Mouse (Mus musculus) kidney, postnatal 14 days (tissue): ENCODE results near the gene Tmc7.

Experiments used
- DNase-seq: peaks from one replicate; pipeline ENCODE4 v3.0.0; 2022; ENCODE audit warnings: mixed read lengths

Gene Tmc7

DNA sequence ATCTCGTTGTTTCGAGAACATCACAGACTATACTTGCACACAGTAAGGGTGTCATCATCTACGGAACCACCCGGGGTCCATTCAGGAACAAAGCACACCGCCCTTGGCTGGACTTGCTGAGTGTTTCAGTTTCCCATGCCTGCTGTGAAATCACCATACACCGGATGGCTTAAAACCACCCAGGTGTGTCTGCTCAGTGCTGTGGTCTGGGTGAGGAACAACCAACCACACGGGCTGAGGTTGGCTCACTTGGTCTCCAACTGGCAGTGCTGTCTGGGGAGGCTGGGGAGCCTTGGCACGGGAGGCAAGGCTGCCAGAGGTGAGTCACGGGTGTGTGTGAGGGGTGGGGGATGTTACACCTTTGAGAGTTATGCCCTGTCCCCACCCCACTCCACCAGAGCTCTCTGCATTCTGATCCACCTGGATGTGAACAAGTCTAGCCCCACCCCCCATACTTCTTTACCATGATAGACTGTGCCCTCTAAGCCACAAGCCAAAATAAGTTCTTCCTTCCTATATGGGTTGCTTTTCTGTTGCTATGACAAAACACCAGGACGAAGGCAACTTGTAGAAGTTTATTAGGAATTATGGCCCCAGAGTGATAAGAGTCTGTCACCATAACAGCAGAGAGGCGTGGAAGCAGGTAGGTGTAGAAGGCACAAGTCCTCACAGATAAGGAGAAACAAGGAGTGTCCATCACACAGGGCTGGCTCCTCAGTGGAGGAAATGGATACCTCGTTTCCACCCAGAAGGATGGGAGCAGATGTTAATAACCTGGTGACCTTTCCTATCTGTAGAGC, 85.4 kb downstream of the Tmc7 start:
- DNase-seq = no peak

DNA sequence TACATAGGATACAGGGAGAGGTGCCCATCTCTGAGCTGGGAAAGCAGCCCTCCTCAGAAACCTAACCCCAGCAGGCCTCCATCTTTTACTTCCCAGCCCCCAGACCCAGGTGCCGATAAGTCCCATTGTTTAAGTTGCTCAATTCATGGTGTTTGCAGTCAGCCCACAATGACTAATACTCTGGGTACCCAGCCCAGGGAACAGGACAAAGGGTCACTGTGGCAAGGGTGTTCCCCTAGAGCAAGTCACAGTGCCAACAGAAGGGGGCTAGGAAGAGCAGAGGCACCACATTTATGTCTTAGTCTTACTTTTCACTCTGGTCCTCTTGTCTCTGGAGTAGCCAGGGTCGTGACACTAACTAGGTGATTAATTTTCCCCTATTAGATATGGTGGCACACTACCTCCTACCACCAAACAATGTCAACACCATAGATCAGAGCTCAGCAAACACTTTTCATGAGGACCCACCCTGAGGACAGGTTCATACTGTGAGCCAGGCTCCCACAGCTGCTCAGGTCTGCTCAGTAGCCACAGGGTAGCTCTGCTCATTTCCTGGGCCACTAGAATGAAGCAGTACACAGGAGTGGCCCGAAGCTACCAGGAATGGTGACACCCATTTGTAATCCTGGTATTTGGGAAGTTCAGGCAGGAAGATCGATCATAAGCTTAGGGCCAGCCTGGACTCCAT, 89.5 kb downstream of the Tmc7 start:
- DNase-seq = no peak

DNA sequence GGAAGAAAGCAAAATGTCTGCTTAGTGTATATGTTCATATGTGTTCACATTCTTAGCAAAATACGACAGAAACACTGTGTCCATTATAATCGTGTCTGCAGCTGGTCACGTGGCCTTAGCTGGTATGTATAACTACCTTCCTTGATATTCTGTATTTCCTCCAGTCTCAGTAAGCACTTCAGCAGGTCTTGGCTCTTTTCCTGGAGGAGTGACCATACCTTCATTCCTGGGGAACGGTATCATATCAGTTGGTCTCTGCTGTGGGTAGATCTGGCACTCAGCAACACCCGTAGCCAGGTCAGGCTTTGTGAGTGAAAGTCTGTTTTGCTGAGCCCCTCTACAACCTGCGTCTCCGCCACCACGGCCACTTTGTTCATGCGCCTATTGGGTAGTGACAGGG, 90.6 kb downstream of the Tmc7 start:
- DNase-seq = no peak

DNA sequence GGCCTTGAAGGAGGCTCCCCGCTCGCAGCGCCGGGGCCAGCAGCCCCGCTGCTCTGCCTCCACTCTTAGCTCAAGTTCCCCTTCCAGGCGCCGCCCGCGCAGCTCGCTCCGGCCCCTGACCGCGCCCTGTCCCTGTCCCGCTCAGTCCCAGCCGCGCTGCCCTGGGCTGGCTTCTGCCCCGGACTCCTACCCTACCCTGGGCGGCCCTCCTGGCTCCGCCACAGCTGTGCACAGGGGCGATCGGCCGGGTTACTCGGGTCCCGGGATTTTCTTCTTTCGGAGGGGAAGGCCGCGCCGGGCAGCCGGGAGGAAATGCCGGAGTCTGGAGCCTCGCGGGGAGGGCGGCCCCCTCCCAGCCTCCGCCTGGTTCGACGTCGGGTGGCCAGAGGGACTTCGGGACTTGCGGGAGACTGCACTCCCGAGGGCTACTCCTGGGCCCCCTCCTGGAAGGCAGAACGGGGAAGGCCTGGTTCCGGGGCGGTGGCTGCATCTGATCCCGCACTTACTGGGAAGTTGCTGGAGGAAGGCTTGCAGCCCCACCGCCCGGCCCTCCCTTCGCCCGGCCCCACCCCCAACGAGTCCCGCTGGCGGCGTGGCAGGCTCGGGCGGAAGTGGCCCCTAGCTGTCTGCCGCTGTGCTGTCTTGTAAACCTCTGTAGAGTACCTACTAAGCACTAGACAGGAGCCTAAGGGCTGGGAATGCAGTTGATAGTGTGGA, 92.9 kb downstream of the Tmc7 start, which contains the start of gene Itpripl2:
Gene Itpripl2 (minus strand): TSS at position 545 of the 717 bp plus-strand sequence.
- peak; percentile 87 for DNase-seq

DNA sequence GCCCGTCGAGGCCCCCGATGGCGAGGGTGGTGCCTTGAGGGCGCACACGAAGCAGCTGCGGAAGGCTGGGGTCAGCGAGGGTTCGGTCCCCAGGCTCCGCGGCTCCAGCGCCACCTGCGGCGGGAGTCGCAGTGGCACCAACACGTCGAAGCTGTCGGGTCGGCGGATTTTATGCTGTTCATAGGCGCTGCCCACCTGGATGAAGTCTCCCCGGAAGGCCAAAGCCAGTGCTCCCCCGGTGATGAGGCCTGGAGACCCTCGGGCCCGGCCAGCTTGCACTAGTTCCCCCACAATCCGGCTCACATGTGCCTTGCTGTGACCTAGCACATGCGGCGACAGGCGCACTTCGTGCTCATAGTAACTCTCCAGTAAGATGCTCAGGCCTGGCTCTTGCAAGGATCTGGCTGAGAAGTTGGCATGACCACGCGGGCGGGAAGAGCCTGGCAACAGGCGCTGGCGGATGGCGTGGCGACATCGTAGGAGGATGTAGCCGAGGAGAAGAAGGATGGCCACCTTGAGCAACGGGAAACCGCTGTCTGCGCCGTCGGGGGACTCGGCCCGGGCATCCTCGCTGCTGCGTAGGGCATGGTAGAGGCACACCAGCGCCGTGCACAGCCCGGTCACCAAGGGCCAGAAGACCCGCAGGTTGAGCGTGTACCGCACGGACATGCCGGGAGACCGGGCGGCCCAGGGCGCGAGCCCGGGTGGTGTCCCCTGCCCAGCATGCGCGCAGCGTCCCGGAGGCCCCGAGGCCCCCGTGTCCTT, 93.7 kb downstream of the Tmc7 start:
- DNase-seq = peak; percentile 34

DNA sequence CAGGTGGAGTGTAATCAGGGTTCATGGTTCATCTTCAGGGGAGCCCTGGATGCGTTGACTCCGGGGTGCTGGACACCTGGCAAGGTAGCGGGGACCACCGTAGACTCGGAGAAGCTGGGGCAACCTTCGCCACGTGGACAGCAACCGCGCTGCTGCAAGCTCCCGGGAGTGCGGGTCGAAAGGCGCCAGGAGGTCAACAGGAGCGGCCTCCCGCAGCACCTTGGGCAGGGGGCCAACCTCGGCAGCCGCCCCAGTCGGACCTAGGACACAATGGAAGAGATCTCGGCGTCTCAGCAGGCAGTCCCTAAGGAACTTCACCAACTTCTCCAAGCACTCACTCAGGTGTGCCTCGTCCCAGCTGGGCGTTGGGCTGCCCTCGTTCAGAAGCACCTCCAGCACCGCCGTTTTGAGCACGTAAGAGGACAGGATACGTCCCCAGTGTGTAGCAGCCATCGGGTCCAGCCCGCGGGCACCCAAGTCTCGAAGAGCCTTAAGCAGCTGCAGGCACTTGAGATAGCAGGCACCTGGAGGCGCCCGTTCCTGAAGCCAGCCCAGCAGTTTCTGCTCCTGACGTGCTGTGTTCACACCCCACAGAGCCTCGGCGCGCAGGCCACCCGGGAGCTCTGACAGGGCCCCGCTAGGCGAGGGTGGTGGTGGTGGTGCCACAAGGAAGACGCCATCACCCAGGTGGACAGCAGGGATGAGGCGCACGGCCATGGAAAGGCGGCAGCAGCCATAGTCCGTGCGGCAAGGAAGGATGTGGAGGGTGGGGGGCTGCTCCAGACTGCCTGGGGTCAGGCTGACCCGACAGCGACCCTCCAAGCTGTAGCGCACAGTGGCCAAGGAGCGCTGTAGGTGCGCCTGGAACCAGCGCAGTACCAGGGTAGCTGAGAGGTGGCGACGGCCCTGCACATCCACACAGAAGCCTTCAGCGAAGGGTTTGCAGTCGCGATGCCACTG, 94.5 kb downstream of the Tmc7 start:
- no peak for DNase-seq

DNA sequence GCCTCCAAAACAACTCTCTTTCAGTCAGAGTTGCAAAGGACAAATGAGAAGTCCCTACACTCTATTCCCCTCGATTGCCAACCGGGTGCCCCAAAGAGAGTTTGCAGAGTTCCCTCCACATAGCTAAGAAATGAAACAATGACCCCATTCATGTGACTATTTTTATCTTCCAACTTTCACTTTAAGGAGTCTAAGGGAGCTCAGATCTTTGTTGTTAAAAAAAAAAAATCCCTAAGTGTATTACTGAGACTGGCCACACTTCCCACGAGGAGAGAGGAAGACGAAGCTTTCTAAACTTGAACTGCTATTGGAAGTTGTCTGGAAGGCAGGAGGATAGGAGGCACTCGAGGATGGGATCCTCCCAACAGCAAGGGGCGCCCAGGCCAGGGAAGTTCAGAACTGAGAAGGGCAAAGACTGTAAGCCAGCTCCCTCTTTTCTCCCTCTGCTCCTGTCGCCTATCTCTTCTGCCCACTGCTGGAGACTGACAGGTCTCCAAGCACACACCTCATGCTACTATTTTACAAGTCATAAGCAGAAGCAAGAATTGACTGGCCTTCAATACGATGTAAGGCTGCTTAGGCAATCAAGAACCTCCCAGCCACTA, 96.4 kb downstream of the Tmc7 start:
- DNase-seq = no peak

DNA sequence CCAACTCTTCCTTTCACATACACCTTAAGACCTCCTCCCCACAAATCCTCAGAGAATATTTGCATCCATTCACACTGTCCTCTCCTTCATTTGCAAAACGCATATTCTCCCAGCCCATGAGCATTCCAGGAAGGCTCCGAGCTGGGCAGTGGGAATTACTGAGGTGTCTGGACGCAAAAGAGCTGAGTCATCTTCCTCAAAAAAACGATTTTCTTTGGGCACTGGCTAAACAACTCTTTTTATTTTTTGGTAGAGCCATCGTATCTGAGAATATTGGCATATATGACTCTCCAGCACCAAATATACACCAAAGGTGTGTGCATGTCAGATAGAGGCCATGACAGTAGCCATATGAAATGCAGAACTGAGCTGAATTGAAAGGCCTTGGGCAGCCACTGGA, 97.6 kb downstream of the Tmc7 start:
- DNase-seq = no peak
